Mouse (Mus musculus): Measurements from ENCODE around the gene Rab3a. TPM values are rescaled to one million over a fixed set of nuclear protein-coding genes. Genes with fewer than 3 reads are reported as not detected.

Gene Rab3a
- polyA plus RNA-seq, 1 experiment from 2014 or later = 319 TPM

GRCm38 (mm10) chr8:70787051-70787445 is 32.6 kb downstream of the Rab3a start:
- Histone ChIP-seq H3K9me3 (no peaks in the 10 kb centered on the region), H3K27me3 (no peaks in the 10 kb centered on the region), H3K9ac (replicated peaks) (no peak overlapping the region), H3K4me3 (no peak overlapping the region), H3K4me2 (replicated peaks) (no peak overlapping the region), H3K27ac (replicated peaks) (no peak overlapping the region), H3K4me1 (peaks cover 17% of the 10 kb centered on the region), H3K36me3 (peaks cover 57% of the 10 kb centered on the region)
- no peak for ATAC-seq (replicated peaks)
- WGBS = 90% methylated on average over 3 of the region's 3 CpGs

- H3K4me1 ChIP-seq = peaks cover 24% of the 10 kb centered on the region
- peaks cover 53% of the 10 kb centered on the region for H3K36me3 ChIP-seq
- WGBS = 24% methylated on average over 30 of the region's 30 CpGs
- no peak overlapping the region for H3K4me3 ChIP-seq
- no peaks in the 10 kb centered on the region for H3K9me3 ChIP-seq
- no peak overlapping the region for H3K27ac ChIP-seq (replicated peaks)
- ATAC-seq (replicated peaks) = no peak
- no peak overlapping the region for H3K4me2 ChIP-seq (replicated peaks)
- no peaks in the 10 kb centered on the region for H3K27me3 ChIP-seq
- no peak overlapping the region for H3K9ac ChIP-seq (replicated peaks)
Observed at GRCm38 (mm10) chr8:70787941-70788667, 33.6 kb downstream of the Rab3a start.

DNA sequence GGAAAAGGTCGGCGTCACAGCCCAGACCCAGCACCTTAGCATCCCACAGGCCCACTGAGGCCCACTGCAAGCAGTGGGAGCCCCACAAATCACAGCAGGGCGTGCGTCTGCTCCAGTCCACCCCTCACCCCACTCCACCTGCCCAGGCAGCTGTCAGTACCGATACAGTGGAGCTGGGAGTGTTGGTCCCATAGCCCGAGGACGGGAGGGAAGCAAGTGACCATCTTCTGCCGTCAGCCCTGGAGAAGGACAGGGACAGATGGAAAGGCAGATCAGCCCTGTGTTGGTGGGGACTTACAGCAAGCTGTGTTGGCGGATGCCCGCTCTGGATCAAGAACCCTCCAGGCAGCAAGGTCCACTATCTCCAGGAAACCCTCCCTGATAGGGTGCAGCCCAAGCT is 34.6 kb downstream of the Rab3a start:
- 0 out of 2 replicates have a peak overlapping the region, but pooled peaks have one; percentile 3 for H3K9ac ChIP-seq (replicated peaks)
- peaks cover 32% of the 10 kb centered on the region for H3K4me1 ChIP-seq
- H3K4me2 ChIP-seq (replicated peaks) = no peak overlapping the region
- H3K9me3 ChIP-seq = no peaks in the 10 kb centered on the region
- 85% methylated on average over 10 of the region's 10 CpGs for WGBS
- no peak overlapping the region for H3K4me3 ChIP-seq
- H3K27me3 ChIP-seq = no peaks in the 10 kb centered on the region
- ATAC-seq (replicated peaks) = no peak
- H3K27ac ChIP-seq (replicated peaks) = no peak overlapping the region
- peaks cover 44% of the 10 kb centered on the region for H3K36me3 ChIP-seq

DNA sequence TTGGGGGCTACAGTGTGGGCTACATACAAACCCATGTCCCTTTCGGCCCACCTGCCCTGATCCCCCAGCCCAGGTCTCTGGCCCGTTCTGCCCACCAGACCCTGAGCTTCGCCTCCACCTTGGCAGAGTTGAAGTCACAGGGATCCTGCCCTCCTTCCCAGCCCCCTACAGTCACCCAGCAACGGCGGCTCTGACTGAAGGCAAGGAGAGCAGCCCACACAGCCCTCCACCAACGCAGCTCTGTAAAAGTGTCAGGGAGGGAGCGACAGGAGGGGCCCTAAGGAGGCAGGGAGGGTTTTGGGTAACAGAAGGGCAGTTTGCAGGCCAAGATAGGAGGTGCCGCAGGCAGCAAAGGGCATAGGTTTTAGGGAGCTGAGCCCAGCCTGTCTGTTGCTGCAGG is 36.4 kb downstream of the Rab3a start:
- Histone ChIP-seq H3K4me1 (peaks cover 32% of the 10 kb centered on the region), H3K9ac (replicated peaks) (peak overlapping the region; percentile 12), H3K27ac (replicated peaks) (no peak overlapping the region), H3K4me3 (peak overlapping the region; percentile 62; the same call in 1 of the 2 replicates), H3K36me3 (peaks cover 28% of the 10 kb centered on the region), H3K27me3 (no peaks in the 10 kb centered on the region), H3K4me2 (replicated peaks) (peak overlapping the region; percentile 58), H3K9me3 (no peaks in the 10 kb centered on the region)
- WGBS = 69% methylated on average over 8 of the region's 8 CpGs
- ATAC-seq (replicated peaks) = no peak

GRCm38 (mm10) chr8:70791294-70791701 is 36.8 kb downstream of the Rab3a start:
- WGBS = 83% methylated on average over 7 of the region's 7 CpGs
- H3K9me3 ChIP-seq = no peaks in the 10 kb centered on the region
- no peak for ATAC-seq (replicated peaks)

GRCm38 (mm10) chr8:70791975-70792691 is 37.7 kb downstream of the Rab3a start:
- Histone ChIP-seq H3K36me3 (peaks cover 15% of the 10 kb centered on the region), H3K9ac (replicated peaks) (peak overlapping the region; percentile 81), H3K4me2 (replicated peaks) (peak overlapping the region; percentile 58), H3K4me1 (peaks cover 38% of the 10 kb centered on the region), H3K9me3 (no peaks in the 10 kb centered on the region), H3K4me3 (peak overlapping the region; percentile 62), H3K27ac (replicated peaks) (peak overlapping the region; percentile 88), H3K27me3 (no peaks in the 10 kb centered on the region)
- peak; percentile 85 for ATAC-seq (replicated peaks)
- 6% methylated on average over 58 of the region's 58 CpGs for WGBS

More at GRCm38 (mm10) chr8:70791294-70791701, 36.8 kb downstream of the Rab3a start:
- Histone ChIP-seq H3K36me3 (peaks cover 24% of the 10 kb centered on the region), H3K4me2 (replicated peaks) (peak overlapping the region; percentile 58), H3K27me3 (no peaks in the 10 kb centered on the region), H3K4me1 (peaks cover 33% of the 10 kb centered on the region), H3K4me3 (peak overlapping the region; percentile 62), H3K27ac (replicated peaks) (no peak overlapping the region), H3K9ac (replicated peaks) (no peak overlapping the region)

DNA sequence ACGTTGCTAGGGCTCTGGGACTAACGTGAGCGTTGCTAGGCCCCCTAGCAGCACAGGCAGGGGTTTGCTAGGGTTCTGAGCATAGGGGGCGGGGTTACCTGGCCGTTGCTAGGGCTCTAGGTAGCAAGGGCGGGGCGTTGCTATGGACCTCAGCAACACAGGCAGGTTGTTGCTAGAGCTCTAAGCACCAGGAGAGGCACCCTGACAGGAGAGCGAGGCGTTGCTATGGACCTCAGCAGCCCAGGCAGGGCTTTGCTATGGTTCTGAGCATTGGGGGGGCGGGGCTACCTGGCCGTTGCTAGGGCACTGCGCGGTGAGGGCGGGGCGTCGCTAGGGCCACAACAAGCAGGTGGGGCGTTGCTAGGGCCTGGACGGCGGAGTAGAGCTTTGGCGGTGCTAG is 38.2 kb downstream of the Rab3a start:
- no peak; the same call in none of the 2 replicates for ATAC-seq (replicated peaks)
- Histone ChIP-seq H3K4me2 (replicated peaks) (peak overlapping the region; percentile 58), H3K27me3 (no peaks in the 10 kb centered on the region), H3K36me3 (peaks cover 11% of the 10 kb centered on the region), H3K9me3 (no peaks in the 10 kb centered on the region), H3K27ac (replicated peaks) (peak overlapping the region; percentile 88), H3K4me1 (peaks cover 40% of the 10 kb centered on the region), H3K4me3 (peak overlapping the region; percentile 62), H3K9ac (replicated peaks) (peak overlapping the region; percentile 81)
- WGBS = 0% methylated on average over 20 of the region's 20 CpGs

GRCm38 (mm10) chr8:70794215-70794614 is 39.7 kb downstream of the Rab3a start:
- no peak overlapping the region for H3K27ac ChIP-seq (replicated peaks)
- H3K9me3 ChIP-seq = no peaks in the 10 kb centered on the region
- peaks cover 7% of the 10 kb centered on the region; the same call in 1 of the 2 replicates for H3K27me3 ChIP-seq
- H3K36me3 ChIP-seq = no peaks in the 10 kb centered on the region
- no peak overlapping the region for H3K4me3 ChIP-seq
- no peak overlapping the region for H3K4me2 ChIP-seq (replicated peaks)
- H3K4me1 ChIP-seq = peaks cover 49% of the 10 kb centered on the region
- H3K9ac ChIP-seq (replicated peaks) = no peak overlapping the region
- 90% methylated on average over 2 of the region's 2 CpGs for WGBS
- no peak for ATAC-seq (replicated peaks)

DNA sequence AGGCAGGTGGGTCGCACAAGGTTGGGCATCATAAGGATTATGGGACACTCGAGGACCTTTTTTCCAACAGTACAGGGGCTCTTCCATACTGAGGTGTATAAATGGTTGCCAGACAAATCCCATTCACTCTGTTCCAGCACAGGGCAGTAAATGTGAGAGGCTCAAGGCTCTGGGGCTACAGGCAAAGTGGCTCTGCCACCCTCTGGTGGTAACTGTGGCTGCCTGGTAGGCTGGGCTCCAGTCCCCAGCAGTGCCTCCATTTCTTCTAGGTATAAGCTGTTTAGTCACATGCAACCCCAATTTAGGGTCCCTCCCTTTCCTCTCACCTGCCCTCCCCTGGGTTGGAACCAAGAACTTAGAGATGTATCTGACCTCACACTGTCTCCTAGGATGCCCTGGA is 40.9 kb downstream of the Rab3a start:
- 80% methylated on average over 2 of the region's 2 CpGs for WGBS
- no peak overlapping the region for H3K9ac ChIP-seq (replicated peaks)
- H3K27ac ChIP-seq (replicated peaks) = no peak overlapping the region
- peaks cover 17% of the 10 kb centered on the region; the same call in 1 of the 2 replicates for H3K27me3 ChIP-seq
- H3K4me3 ChIP-seq = no peak overlapping the region
- no peak overlapping the region for H3K4me2 ChIP-seq (replicated peaks)
- H3K36me3 ChIP-seq = no peaks in the 10 kb centered on the region
- no peak for ATAC-seq (replicated peaks)
- H3K9me3 ChIP-seq = no peaks in the 10 kb centered on the region
- peaks cover 49% of the 10 kb centered on the region for H3K4me1 ChIP-seq

DNA sequence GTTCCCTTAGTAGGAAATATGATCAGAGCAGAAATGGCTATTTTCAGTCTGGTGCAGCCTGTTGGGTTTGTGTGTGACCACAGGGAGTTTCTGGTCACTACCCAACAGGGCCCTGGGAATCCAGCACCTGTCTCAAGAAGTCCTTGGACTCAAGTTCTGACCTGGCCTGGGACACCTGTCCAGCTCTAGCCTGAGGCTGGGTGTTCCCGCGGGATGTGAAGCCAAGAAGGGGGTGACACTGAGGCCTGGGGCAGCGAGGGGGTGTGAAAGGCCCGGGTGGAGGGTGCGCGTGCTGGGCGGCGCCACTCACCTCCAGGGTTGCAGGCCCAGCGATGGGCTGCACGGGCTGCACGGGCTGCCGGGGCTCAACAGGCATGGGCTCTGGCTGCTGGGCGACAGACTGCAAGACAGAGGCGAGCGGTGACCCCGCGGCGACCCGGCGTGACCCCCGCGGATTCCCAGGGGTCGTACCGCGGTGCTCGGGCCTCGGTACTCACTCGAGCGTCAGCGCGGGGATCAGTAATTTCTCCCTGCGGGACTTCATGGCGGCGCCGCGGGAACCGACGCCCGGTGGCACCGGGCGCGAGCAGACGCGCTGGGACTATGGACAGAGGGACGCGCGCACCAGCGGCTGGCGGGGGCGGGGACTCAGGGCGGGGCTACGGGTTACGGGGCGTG is 42.1 kb downstream of the Rab3a start:
- WGBS = under 1% methylated on average over 54 of the region's 54 CpGs
- peaks cover 17% of the 10 kb centered on the region; the same call in 1 of the 2 replicates for H3K27me3 ChIP-seq
- H3K9me3 ChIP-seq = no peaks in the 10 kb centered on the region
- H3K9ac ChIP-seq (replicated peaks) = peak overlapping the region; percentile 67
- peak overlapping the region; percentile 92 for H3K4me2 ChIP-seq (replicated peaks)
- peaks cover 46% of the 10 kb centered on the region for H3K4me1 ChIP-seq
- peak overlapping the region; percentile 62 for H3K27ac ChIP-seq (replicated peaks)
- peak; percentile 2; the same call in 1 of the 2 replicates for ATAC-seq (replicated peaks)
- peak overlapping the region; percentile 63 for H3K4me3 ChIP-seq
- no peaks in the 10 kb centered on the region for H3K36me3 ChIP-seq

DNA sequence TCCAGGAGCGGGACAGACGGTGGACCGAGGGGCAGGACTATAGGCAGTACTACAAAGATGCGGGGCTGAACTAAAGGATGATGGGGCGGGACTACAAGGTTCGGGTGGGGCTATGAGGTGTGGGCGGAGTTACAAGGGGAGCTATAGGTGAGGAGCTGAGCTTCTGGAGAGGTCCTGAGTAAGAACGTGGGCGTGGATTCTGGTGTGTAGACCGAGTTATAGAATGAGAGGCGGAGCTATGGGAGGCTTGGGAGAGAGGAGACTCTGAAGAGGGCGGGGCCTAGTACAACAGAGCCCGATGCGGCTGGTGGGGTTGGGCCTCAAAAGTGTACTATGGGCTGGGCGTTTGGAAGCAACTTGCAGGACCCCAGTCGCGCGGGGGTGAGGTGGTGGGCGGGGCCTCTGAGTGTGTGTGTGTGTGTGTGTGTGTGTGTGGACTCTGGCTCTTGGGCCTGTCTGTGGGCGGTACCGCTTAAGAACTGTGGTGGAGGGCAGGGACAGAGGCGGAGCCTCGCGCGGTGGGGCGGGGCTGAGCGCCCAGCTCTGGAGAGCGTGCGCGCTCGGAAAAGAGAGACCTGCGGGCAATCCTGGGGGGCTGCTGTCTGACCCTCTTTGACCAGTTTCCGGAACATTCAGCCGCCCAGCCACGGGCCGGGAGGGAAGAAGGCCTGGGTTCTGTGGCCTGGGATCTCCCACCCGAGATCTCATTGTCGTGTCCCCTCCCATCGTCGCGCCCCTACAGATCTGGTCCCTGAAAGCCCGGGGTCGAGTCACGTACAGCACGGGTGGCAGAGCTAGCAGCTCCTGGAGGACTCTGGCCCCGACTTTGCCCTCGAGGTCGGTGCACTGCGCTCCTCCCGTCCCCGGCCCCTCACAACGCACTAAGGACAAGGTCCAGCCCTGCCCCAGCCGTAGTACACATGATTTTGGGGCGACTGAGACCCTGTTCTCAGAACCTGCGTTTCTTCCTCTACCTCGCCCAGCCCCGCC is 42.9 kb downstream of the Rab3a start:
- H3K9me3 ChIP-seq = no peaks in the 10 kb centered on the region
- no peaks in the 10 kb centered on the region for H3K36me3 ChIP-seq
- peak overlapping the region; percentile 92 for H3K4me2 ChIP-seq (replicated peaks)
- peak; percentile 86 for ATAC-seq (replicated peaks)
- WGBS = under 1% methylated on average over 57 of the region's 57 CpGs
- peaks cover 40% of the 10 kb centered on the region for H3K4me1 ChIP-seq
- peak overlapping the region; percentile 67 for H3K9ac ChIP-seq (replicated peaks)
- peak overlapping the region; percentile 63 for H3K4me3 ChIP-seq
- peaks cover 20% of the 10 kb centered on the region; the same call in 1 of the 2 replicates for H3K27me3 ChIP-seq
- peak overlapping the region; percentile 62 for H3K27ac ChIP-seq (replicated peaks)
